Mouse (Mus musculus) left cerebral cortex, postnatal 25 days (tissue): ENCODE data around the gene Ino80d. TPM values are rescaled to one million over a fixed set of nuclear protein-coding genes. Genes with fewer than 3 reads are reported as not detected.
"Not testable (repeated sequence)": the region's sequence is repeated elsewhere in the genome, so short reads cannot be mapped to it uniquely, and the experiment has no call there.

Source experiments
- DNase-seq, 2 experiments: peaks; one replicate each; pipeline ENCODE4 v3.0.0; 2022; ENCODE audit warnings: low spot score in 2 of 2, mixed read lengths in 1 of 2
- intact Hi-C: fragments of 180-260 bp; cut with DNase I; formaldehyde crosslinking; loops from one replicate; pipeline ENCODE4 v1.15.1; 2025
- total RNA-seq, 2 experiments: library from RNA; stranded (reverse); gene quantifications; 2 replicates each; pipeline ENCODE4 v1.2.3; 2021

Gene Ino80d
- 10 to 100 TPM; 28.5 to 28.8 TPM for total RNA-seq

GRCm38 (mm10) chr1:63114136-63114781 is at the start of gene Ino80d:
Gene Ino80d (minus strand): TSS chr1:63114667.
- peak; percentile 75 to 84 for DNase-seq
- intact Hi-C loops: no loop called here

GRCm38 (mm10) chr1:63140231-63140630 is 25.8 kb upstream of the Ino80d start:
- intact Hi-C loops: no loop called here
- no peak for DNase-seq

- intact Hi-C loops, DNase-seq: not testable (repeated sequence)
Observed at GRCm38 (mm10) chr1:63138586-63138985, 24.1 kb upstream of the Ino80d start.

GRCm38 (mm10) chr1:63137971-63138370 is 23.5 kb upstream of the Ino80d start:
- DNase-seq: no peak
- intact Hi-C loops: no loop called here

GRCm38 (mm10) chr1:63134530-63134929 is 20.1 kb upstream of the Ino80d start:
- DNase-seq: no peak
- intact Hi-C loops: no loop called here

- DNase-seq: no peak
Observed at GRCm38 (mm10) chr1:63131766-63132165, 17.3 kb upstream of the Ino80d start.

GRCm38 (mm10) chr1:63130883-63131282 is 16.4 kb upstream of the Ino80d start:
- no peak for DNase-seq
- intact Hi-C loops: no loop called here

More at GRCm38 (mm10) chr1:63131766-63132165, 17.3 kb upstream of the Ino80d start:
- intact Hi-C loops: no loop called here

- intact Hi-C loops: no loop called here
- DNase-seq: no peak
Observed at GRCm38 (mm10) chr1:63129857-63130690, 15.6 kb upstream of the Ino80d start.

- DNase-seq: no peak
- intact Hi-C loops: no loop called here
Observed at GRCm38 (mm10) chr1:63129273-63129672, 14.8 kb upstream of the Ino80d start.

- peak in 1 of 2 experiments; percentile 53 for DNase-seq
- intact Hi-C loops: no loop called here
Observed at GRCm38 (mm10) chr1:63126206-63126605, 11.7 kb upstream of the Ino80d start.

GRCm38 (mm10) chr1:63123823-63124450 is 9.5 kb upstream of the Ino80d start:
- intact Hi-C loops: no loop called here
- no peak for DNase-seq

- no peak for DNase-seq
- intact Hi-C loops: no loop called here
Observed at GRCm38 (mm10) chr1:63122005-63122404, 7.5 kb upstream of the Ino80d start.

GRCm38 (mm10) chr1:63120382-63120781 is 5.9 kb upstream of the Ino80d start:
- no peak for DNase-seq
- intact Hi-C loops: no loop called here

GRCm38 (mm10) chr1:63119675-63120074 is 5.2 kb upstream of the Ino80d start:
- DNase-seq: no peak
- intact Hi-C loops: no loop called here

- intact Hi-C loops: no loop called here
- DNase-seq: no peak
Observed at GRCm38 (mm10) chr1:63115540-63115939, 1.1 kb upstream of the Ino80d start.

GRCm38 (mm10) chr1:63115096-63115495 is 629 bp upstream of the Ino80d start:
- intact Hi-C loops: no loop called here
- no peak for DNase-seq

GRCm38 (mm10) chr1:63113274-63114135 is 962 bp downstream of the Ino80d start:
- DNase-seq: peak; percentile 29 to 44
- intact Hi-C loops: no loop called here

- intact Hi-C loops: no loop called here
- DNase-seq: no peak
Observed at GRCm38 (mm10) chr1:63112865-63113261, 1.6 kb downstream of the Ino80d start.

GRCm38 (mm10) chr1:63112151-63112864 is 2.2 kb downstream of the Ino80d start:
- intact Hi-C loops: no loop called here
- no peak for DNase-seq
